Mouse (Mus musculus) heart, postnatal 0 days (tissue): ENCODE measurements at regions not wholly inside any gene's neighbourhood (a gene's known extent, or its start where the extent isn't known, plus 50 kb on each side); places are given as distances from the start of the nearest gene placed in this dataset.

Experiments
- ATAC-seq: fragments of 200-750 bp; cut with Nextera tagmentation; 2 replicates; pipeline ENCODE4 v1.8.0; 2017; ENCODE audit warnings: low read depth, moderate number of reproducible peaks, moderate library complexity; ENCODE audit not compliant: insufficient read depth
- DNase-seq: peaks from one replicate; pipeline ENCODE4 v3.0.0-alpha.2; 2016; ENCODE audit warnings: low spot score
- H3K27ac ChIP-seq: fragments of 300-500 bp; sonication (generic); 2 replicates; pipeline ENCODE4 v1.5.1; 2014; ENCODE audit warnings: low read depth, mild to moderate bottlenecking
- H3K27me3 ChIP-seq: fragments of 300-500 bp; sonication (generic); 2 replicates; pipeline ENCODE4 v1.6.1; 2014; ENCODE audit warnings: low read length, mixed read lengths; ENCODE audit not compliant: control insufficient read depth, insufficient read depth
- H3K36me3 ChIP-seq: fragments of 300-500 bp; sonication (generic); replicated peaks from 2 replicates; pipeline ENCODE4 v1.6.1; 2014; ENCODE audit warnings: low read length, mixed read lengths; ENCODE audit not compliant: control insufficient read depth, insufficient read depth
- H3K4me1 ChIP-seq: fragments of 300-500 bp; sonication (generic); 2 replicates; pipeline ENCODE4 v1.6.1; 2014; ENCODE audit warnings: antibody characterized with exemption; ENCODE audit not compliant: control insufficient read depth, insufficient read depth
- H3K4me2 ChIP-seq: fragments of 300-500 bp; sonication (generic); 2 replicates; pipeline ENCODE4 v1.6.1; 2014; ENCODE audit warnings: low read depth, mild to moderate bottlenecking, low read length, moderate library complexity
- H3K4me3 ChIP-seq: fragments of 300-500 bp; sonication (generic); 2 replicates; pipeline ENCODE4 v1.5.1; 2014; ENCODE audit warnings: low read depth, low read length
- H3K9ac ChIP-seq: fragments of 300-500 bp; sonication (generic); replicated peaks from 2 replicates; pipeline ENCODE4 v1.6.1; 2014; ENCODE audit warnings: low read depth, low read length, mixed read lengths
- H3K9me3 ChIP-seq: fragments of 300-500 bp; sonication (generic); replicated peaks from 2 replicates; pipeline ENCODE4 v1.6.1; 2016; ENCODE audit warnings: low read length; ENCODE audit not compliant: control insufficient read depth
- CTCF ChIP-seq: IDR thresholded peaks from 2 replicates; pipeline ENCODE4 v1.5.1; 2016; ENCODE audit warnings: antibody characterized with exemption, control low read depth, low read depth
- EP300 ChIP-seq: IDR thresholded peaks from 2 replicates; pipeline ENCODE4 v1.6.1; 2016; ENCODE audit warnings: antibody characterized with exemption, low read depth
- WGBS: fragments of 180-500 bp; shearing (Covaris S2); extraction: QIAGEN DNeasy Blood & Tissue Kit; methylation state at CpG from one replicate; pipeline ENCODE4 v1.1.7; 2014; 5-methylcytosine and 5-hydroxymethylcytosine counted together

- H3K9me3 ChIP-seq, result no peaks in the 10 kb centered on the region
- H3K4me3 ChIP-seq, result no peak overlapping the region
- DNase-seq (no peak), ATAC-seq (no peak)
- no peak overlapping the region for H3K27ac ChIP-seq
- H3K36me3 ChIP-seq, result no peaks in the 10 kb centered on the region
- TF ChIP-seq CTCF (no peak), EP300 (no peak)
- H3K9ac ChIP-seq, result no peak overlapping the region
- 89% methylated on average over 6 of the region's 6 CpGs for WGBS
- no peaks in the 10 kb centered on the region for H3K27me3 ChIP-seq
- H3K4me2 ChIP-seq, result no peak overlapping the region
- H3K4me1 ChIP-seq, result no peaks in the 10 kb centered on the region
Observed at GRCm38 (mm10) chr7:71648314-71648713, 297.0 kb upstream of the Gm10295 start.

GRCm38 (mm10) chr7:71646944-71647343 lies 295.7 kb upstream of the Gm10295 start:
- Histone ChIP-seq H3K9me3 (no peaks in the 10 kb centered on the region), H3K4me3 (no peak overlapping the region), H3K4me1 (no peaks in the 10 kb centered on the region), H3K4me2 (no peak overlapping the region), H3K36me3 (no peaks in the 10 kb centered on the region), H3K27me3 (no peaks in the 10 kb centered on the region), H3K27ac (no peak overlapping the region), H3K9ac (no peak overlapping the region)
- DNase-seq, result no peak
- WGBS, result 69% methylated on average over 3 of the region's 3 CpGs
- TF ChIP-seq EP300, result no peak
- TF ChIP-seq CTCF, result no peak
- no peak for ATAC-seq

GRCm38 (mm10) chr7:71623048-71623447 lies 271.8 kb upstream of the Gm10295 start:
- Histone ChIP-seq H3K9me3 (no peaks in the 10 kb centered on the region), H3K36me3 (no peaks in the 10 kb centered on the region), H3K9ac (no peak overlapping the region), H3K27ac (no peak overlapping the region), H3K4me2 (no peak overlapping the region), H3K27me3 (no peaks in the 10 kb centered on the region), H3K4me1 (no peaks in the 10 kb centered on the region), H3K4me3 (no peak overlapping the region)
- ATAC-seq, result no peak
- DNase-seq, result no peak
- WGBS, result 66% methylated on average over 13 of the region's 13 CpGs
- no peak for TF ChIP-seq CTCF
- no peak for TF ChIP-seq EP300

GRCm38 (mm10) chr7:71603159-71603558 lies 251.9 kb upstream of the Gm10295 start:
- DNase-seq (peak; percentile 63), ATAC-seq (peak; percentile 66; the same call in 1 of the 2 replicates)
- Histone ChIP-seq H3K4me2 (peak overlapping the region; percentile 13; the same call in 1 of the 2 replicates), H3K27ac (peak overlapping the region; percentile 19; the same call in 1 of the 2 replicates), H3K4me1 (peaks cover 7% of the 10 kb centered on the region; the same call in 1 of the 2 replicates), H3K36me3 (no peaks in the 10 kb centered on the region), H3K9ac (no peak overlapping the region), H3K4me3 (no peak overlapping the region), H3K27me3 (no peaks in the 10 kb centered on the region), H3K9me3 (no peaks in the 10 kb centered on the region)
- TF ChIP-seq EP300 (no peak; the same call in 1 of the 2 replicates), CTCF (no peak)
- WGBS, result 4% methylated on average over 2 of the region's 2 CpGs

- WGBS, result 66% methylated on average over 3 of the region's 3 CpGs
- DNase-seq, result no peak
Observed at GRCm38 (mm10) chr7:71596780-71597179, 245.5 kb upstream of the Gm10295 start.

GRCm38 (mm10) chr7:71587626-71588025 lies 236.3 kb upstream of the Gm10295 start:
- peak overlapping the region; percentile 60 for H3K27ac ChIP-seq
- ATAC-seq, result no peak

More at GRCm38 (mm10) chr7:71596780-71597179, 245.5 kb upstream of the Gm10295 start:
- Histone ChIP-seq H3K27me3 (no peaks in the 10 kb centered on the region), H3K9me3 (no peaks in the 10 kb centered on the region), H3K4me1 (0 out of 2 replicates have a peak, but pooled peaks cover 4% of the 10 kb centered on the region), H3K4me3 (no peak overlapping the region), H3K27ac (no peak overlapping the region), H3K9ac (no peak overlapping the region), H3K4me2 (no peak overlapping the region), H3K36me3 (no peaks in the 10 kb centered on the region)
- TF ChIP-seq EP300 (no peak), CTCF (no peak)
- no peak for ATAC-seq

More at GRCm38 (mm10) chr7:71587626-71588025, 236.3 kb upstream of the Gm10295 start:
- TF ChIP-seq EP300, result peak; percentile 45; the same call in 1 of the 2 replicates
- no peak for TF ChIP-seq CTCF
- Histone ChIP-seq H3K27me3 (no peaks in the 10 kb centered on the region), H3K4me1 (no peaks in the 10 kb centered on the region), H3K4me3 (no peak overlapping the region), H3K9ac (no peak overlapping the region), H3K36me3 (no peaks in the 10 kb centered on the region), H3K9me3 (no peaks in the 10 kb centered on the region), H3K4me2 (no peak overlapping the region)
- DNase-seq, result no peak
- WGBS, result 53% methylated on average over 5 of the region's 5 CpGs
